Mouse (Mus musculus) mature B cell (primary cell): ENCODE results near the gene Ell.

ENCODE experiments used
- in situ Hi-C: fragments of 300-500 bp; cut with MboI; formaldehyde crosslinking; loops from 2 replicates; pipeline ENCODE4 v1.14.3; 2019

Gene Ell

DNA sequence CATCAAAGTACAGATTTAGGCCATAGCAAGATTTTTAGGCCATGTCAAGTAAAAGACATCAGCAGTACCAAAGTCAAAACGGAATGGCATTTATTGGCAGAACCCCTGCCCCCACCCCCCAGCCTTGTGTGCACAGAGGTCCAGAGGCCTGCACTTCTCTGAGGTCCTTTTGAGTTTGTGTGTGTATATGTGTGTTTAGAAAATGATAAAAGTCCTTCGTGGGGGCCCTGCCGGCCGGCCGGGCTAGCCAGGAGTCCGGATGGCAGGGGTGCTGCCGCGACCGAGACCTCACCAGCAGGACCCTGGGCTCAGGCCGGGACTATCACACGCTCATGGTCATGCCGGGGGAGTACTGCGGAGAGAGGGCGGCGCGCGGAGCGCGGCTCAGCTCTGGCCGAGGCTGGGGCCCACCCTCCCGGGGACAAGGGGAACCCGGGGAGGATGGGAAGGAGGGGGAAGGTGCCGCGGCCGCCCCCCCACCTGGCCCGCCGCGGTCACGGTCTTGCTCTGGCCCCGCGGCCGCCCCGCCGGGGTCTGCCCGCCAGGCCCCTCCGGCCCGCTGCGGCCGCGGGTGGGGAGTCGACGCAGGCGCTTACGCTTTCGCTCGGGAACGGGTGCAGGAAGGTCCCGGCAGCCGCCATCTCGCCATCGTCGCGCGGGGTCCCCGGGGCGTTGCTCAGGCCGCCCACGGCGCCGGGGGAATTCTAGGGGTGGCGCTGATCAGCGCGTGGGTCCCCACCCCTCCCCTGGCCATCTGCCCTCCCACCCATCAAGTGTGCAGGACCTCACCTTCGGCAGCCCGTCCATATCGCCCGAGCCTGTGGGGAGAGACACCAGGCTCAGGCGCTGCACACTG lies 58.4 kb downstream of the Ell start:
- in situ Hi-C loops, result no loop called here

DNA sequence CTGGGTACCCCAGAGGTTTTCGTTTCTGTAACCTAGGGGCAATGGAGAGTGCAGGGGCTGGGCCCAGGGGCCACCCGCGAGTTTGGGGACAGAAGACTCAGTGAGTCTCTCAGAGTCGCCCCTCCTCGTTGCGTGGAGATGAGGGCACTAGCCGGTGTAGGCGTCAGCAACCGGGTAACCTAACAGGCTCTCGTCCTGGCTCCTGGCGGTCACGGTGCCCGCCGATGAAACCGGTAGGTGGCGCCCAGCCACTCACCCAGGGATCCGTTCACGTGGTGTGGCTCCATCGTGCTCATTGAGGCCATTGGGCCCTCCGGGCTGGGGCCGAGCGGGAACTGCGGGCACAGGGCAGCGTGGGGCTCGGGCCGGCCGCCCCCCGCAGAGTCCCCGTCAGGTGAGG lies 59.0 kb downstream of the Ell start:
- in situ Hi-C loops, result no loop called here

DNA sequence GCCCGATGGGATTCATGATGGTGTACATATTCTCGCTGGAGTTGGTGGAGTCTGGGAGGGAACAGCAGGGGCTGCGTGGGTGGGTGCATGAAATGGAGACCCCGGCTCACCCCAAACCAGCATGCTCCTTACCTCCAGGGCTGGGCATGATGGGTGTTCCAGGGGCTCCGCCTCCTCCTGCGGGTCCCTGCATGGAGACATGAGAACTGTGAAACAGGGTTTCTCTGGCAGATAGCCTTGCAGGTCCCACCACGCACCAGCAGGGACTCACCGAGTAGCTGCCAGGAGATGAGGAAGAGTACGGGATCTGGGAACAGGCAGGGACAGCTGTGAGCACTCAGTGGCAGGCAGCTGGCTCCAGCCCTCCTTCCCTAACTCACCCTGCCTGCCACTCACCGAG lies 59.5 kb downstream of the Ell start:
- in situ Hi-C loops, result no loop called here

DNA sequence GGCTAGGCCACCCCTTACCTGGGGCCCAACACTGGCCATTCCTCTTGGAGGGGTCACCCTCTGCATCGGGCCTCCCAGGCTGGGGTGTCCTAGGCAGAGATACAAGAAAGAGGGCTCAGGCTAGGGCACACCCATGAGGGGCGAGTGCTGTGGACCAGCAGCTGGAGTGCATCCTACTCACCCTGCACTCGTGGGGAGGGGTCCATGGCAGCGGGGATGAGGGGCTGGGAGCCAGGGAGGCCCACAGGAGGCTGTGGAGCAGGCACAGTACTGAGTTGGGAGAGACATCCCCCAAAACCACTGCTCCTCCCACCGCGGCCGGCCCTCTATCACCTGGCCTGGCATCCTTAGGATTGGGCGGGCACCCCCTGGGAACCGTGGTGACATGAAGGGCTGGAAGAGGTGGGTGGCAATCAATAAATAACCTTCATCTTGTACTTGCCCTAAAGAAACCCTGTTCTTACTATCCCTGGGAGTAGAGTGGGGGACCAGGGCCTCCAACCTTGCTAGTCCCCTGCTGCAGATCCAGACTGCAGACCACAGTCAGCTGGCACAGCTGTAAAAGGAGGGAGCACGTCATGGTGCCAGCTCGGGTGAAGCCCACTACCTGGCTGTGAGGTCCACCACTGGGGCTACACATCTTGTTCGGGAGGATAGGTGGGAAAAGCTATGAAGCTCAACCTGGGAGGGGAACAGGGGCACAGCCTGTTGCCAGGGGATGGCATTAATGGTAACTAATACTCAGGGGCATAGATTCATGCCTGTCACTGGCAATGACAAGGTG lies 60.4 kb downstream of the Ell start:
- in situ Hi-C loops, result no loop called here

DNA sequence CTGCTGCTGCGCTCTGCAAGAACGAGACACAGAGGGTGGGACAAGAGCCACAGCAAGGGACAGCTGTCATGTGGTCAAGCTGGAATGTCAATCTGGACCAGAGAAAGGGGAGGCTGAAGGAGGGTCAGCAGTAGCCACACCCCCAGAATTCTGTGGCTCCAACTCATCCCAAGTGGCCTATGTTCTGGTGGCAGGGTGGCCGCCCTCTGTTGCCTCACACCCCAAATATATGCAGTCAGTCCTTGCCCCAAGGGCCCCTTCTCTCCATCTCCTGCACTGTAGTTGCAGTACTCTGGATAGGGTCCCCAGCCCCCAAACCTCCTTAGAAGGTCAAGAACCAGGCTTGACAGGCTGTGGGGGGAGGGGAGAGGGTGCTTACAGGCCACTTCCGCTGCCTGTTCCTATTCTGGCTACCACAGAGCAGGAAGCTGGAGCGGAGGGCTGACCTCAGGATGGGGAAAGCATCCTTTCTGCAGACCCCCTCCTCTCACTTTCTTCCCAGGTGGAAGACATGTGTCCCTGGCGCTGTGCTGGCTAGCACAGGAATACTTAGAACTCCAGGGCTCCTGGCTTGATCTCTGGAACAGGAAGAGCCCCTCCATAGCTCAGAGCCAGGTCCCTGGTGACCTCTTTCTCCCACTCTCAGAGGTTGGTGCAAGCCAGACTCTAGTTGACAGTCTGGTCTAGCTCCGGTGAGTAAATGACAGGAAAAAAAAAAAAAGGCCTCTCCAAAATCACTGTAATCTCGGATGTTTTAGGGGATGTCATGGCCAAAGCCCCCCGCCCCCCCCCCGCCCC lies 61.4 kb downstream of the Ell start:
- in situ Hi-C loops, result no loop called here

DNA sequence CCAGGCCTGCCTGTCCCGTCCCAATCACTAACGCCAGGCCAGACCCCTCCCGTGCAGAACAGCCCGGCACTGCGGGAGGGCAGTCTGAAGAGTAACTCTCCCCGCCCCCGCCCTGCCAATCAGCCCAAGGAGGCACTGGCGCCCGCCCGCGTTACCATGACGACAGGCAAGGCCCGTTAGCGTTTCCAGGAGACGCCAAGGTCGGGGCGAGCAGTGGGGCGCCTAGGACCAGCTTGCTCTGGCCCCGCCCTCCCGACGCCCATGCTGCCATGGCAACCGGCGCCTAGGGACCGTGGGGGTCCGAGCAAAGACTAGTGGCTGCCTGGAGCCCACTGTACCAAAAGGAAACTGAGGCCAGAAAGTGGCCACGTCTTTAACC lies 62.0 kb downstream of the Ell start:
- in situ Hi-C loops, result no loop called here

DNA sequence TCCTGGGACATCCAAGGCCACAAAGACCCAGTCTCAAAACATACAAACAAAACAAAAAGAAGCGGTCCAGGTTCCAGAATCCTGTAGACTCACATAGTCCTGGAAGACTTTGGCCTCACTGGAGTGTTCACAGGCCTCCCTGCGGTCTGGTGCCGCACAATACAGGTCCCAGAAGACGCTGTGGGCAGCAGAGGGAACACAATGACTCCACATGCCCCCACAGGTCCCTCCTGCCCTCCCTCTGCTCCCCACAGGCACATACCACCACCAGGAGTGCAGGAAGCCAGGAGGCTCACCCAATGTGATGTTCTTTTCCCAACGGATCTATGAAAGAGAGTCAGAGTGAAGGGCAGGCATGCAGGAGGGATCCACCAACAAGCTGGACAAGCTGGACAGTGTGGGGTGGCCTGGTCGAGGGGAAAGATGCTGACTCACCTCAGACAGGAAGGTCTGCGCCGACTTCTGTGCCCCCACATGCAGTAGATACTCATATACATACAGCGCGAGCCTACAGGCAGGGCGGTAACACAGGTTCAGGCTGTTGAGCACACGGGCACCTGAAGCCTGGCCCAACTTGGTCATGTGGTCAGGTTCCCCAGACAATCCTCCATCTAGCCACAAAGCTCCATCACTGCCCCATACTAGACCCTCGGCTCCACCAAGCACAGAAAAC lies 63.0 kb downstream of the Ell start:
- in situ Hi-C loops, result no loop called here

DNA sequence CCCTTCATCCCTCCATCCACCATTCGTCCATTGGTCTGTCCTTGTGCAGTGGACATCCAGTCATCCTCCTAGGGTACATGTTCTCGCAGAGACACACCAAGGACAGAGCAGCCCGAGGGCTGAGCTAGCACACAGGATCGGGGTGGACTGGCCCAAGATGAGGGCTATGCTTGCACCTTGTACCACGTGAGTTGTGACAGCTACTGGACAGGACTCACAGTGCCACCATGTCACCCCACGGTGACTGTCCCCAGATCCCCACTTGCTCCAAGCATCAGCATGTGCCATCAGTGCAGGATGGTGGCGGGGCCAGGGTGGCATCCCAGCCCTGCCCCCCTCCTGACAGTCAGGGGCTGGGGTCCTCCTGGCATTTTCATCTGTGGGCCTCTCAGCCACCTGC lies 65.3 kb downstream of the Ell start:
- in situ Hi-C loops, result no loop called here

DNA sequence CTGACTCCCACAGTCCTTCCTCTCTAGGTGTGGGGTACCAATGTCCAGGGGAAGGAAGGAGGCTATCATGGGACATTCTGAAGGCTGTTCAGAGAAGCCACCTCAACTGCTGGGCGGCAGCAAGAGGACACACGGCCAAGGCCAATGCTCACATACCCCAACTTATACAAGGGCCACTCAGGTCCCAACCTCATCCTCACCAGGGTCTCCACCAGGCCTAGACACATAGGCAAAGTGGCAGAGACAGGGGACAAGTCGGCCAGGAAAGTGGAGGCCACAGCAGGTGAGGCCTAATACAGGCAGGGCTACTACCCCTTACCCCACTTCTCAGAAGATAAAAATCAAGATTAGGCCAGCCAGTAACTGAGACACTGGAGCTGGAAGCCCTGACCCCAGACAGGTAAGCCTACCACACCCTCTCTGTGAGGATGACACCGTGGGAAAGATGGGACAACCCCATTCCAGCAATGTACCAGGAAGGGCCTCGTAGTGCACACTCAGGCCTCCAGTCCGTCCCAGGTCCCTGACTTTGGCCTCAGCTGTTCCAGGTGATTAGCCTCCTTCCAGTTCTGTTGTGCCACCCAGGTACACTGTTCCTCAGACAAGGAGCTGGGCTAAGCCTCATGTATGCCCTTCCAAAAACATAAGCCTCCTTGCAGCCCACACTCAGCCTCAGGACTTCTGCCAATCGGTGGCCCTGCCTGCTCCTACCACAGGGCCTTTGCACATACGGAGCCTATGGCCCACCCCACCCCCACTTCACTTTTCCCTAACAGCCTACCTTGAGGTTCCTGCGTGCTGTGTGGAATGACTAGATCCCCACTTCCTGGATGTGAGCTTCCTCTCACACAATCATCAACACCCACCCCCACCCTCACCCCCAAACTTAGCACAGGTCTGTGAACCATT lies 66.9 kb downstream of the Ell start:
- in situ Hi-C loops, result no loop called here

DNA sequence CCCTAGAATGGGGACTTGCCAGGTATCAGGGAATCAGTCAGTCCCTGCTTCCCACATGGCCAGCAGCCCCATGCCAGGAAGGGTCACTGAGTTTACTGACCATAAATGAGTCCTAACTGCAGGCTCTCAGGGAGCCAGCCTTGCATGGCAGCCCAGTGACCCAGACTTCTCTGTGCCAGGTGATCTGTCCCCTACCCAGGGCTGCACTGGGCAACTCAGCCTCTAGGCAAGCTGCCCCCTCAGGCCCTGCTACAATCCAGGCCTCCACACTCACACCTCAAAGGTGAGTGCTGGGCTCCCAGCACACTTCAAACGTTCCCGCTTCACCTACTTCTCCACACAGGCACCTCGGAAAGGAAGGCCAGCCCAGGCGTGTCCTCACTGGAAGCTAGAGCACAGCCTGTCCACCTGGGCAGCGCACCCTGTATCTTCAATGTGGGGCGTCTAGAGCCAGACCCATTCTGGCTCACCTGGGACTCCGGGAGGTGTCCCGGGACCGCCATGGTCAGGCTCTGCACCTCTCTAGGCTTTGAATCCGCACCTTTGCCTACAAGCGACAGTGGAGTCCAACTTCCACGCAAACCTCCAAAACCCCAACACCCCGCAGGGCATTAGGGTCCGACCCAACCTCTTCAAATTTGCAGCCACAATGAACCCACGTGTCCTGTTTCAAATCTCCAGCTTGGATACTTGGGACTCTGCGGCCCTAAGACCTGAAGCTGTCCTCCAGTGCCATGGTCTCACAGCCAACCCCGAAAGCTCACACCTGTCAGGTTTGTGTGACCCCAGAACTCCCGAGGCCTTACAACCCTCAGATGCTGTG lies 67.7 kb downstream of the Ell start:
- in situ Hi-C loops, result no loop called here

DNA sequence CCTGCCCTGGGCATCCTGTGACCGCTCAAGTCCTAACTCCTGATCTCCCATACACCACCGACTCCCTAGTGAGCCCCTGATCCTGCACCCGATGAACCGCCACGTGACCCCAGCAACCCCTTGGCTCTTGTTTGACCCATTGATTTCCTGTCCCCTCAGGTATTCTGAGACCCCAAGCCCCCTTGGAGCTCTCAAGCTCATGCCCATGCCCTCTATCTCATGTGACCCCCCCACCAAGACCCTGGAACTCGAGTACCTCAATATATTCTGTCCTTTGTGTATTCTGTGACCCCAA lies 68.3 kb downstream of the Ell start:
- in situ Hi-C loops, result no loop called here

DNA sequence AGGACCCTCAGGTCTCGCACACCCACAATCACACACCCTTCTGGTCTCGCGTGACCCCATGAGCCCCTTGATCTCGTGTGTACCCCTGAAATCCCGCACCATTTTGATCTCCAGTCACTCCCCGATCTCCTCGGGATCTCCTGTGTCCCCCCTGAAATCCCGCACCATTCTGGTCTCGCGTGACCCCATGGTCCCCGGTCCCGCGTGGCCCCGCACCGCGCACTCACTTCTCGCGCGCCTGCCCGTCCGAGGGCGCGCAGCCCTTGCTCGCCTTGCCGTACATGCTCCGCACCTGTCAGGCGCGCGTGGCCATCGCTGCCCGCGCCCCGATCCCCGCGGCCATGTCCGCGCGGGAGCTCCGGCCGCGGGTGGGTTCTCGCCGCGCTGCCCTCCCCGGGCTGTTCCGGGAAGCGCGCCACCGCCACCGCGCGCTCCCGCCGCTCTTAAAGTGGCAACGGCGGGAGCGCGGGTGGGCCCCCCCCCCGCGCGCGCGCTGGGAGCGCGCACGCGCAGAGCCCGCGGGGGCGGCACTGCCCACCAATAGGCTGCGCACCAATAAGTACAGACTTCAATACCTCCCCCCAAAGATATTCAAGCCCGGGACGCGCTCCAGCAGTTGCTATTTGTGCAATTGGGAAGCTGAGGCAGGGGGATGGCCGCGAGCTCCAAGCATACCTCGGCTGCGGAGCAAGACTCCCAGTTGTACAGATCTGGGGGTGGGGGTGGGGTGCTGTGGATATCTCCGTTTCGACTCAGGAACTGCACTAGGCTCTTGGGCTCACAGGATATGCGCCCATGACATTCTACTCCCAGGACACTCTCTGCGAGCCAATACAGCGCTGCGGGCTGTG lies 68.9 kb downstream of the Ell start:
- in situ Hi-C loops, result no loop called here

DNA sequence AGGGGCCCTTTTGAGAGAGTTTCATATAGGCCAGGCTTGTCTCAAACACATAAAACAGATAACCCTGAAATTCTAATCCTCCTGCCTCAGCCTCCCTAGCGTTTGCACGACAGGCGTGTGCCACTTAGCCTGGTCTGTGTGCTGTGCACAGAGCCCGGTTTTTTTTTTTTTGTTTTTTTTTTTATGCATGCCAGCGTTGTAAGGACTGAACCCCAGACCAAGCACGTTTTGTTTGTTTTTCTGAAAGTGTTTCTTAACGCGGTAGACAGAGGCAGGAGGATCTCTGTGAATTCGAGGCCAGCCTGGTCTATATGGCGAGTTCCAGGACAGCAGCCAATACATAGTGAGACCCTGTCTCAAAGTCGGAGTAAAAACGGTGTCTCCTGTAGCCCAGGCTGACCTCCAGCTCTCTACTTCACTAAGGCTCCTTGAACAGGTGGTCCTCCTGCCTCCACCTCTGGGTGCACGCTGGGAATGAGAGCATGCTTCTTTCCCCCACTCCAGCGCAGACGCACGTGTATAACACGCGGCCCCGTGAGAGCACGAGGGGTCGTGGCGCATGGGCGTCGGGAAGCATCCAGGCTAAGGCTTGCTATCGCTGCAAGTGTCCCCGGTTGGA lies 69.6 kb downstream of the Ell start, which contains the start of gene Ssbp4:
TSS of gene Ssbp4 (minus strand) at position 124 of the 619 bp plus-strand sequence.
- in situ Hi-C loops, result no loop called here

DNA sequence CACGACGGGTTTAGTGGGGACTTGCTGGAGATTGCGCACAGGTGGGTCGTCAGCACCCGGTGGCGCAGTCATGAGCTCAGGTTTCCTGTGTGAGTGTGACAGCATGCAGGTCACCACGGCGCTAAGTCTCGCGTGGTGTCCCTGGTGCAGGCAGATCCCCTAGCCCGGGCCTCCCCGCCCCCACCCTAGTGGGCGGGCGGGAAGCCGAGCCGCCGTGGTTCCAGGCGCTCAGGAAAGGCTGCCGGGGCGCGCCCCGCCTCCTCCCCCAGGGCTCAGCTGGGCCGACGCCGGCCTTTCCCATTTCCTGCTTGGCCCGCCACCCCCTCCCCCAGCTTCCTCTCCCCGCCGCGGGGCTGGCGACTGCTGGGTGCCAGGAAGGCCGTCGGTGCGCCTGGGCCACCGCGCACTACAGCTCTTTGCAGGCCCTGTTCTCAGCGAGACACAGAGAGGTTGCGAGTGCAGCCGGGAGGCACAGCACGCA lies 70.2 kb downstream of the Ell start:
- in situ Hi-C loops, result no loop called here

DNA sequence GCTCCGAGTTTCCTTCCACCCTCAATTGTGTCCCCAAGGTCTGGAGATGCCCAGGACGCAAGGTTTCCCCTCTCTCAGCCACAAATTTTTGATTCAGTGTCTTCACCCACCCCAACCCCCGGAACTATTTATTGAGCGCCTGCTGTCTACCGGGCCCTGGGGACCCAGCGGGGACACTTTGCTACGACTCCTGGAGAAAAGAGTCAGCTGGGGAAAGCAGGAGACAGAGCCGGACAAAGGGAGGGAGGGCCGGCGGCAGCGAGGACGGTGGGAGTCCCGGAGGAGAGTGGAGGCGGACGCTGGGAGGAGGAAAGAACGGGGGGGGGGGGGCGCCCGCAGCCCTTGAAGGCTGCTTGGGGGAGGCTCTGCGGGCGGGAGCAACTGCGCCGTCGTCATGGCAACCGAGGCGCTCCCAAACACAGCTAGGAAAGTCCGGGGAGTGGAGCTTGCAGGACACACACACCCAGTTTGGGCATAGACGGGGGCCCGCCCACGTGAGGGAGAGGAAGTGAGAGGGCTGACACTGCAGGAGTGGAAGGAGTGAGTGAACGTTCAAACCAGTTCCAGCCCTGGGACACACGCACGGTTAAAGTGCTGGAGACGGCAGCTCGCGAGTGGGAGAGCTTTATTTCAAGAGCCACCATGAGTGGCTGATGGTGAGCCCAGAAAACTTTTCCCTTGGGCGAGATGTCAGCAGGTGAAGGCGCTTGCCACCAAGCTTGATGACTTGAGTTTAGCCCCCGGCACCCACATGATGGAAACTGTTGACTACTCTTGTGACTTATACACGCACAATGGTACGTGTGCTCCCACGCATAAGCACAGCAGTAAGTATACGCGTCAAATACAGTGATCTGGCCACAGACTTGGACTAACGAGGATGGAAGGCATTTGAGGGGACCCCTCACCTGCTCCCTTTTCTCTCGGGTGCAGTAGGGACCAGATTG lies 70.9 kb downstream of the Ell start:
- in situ Hi-C loops, result no loop called here

DNA sequence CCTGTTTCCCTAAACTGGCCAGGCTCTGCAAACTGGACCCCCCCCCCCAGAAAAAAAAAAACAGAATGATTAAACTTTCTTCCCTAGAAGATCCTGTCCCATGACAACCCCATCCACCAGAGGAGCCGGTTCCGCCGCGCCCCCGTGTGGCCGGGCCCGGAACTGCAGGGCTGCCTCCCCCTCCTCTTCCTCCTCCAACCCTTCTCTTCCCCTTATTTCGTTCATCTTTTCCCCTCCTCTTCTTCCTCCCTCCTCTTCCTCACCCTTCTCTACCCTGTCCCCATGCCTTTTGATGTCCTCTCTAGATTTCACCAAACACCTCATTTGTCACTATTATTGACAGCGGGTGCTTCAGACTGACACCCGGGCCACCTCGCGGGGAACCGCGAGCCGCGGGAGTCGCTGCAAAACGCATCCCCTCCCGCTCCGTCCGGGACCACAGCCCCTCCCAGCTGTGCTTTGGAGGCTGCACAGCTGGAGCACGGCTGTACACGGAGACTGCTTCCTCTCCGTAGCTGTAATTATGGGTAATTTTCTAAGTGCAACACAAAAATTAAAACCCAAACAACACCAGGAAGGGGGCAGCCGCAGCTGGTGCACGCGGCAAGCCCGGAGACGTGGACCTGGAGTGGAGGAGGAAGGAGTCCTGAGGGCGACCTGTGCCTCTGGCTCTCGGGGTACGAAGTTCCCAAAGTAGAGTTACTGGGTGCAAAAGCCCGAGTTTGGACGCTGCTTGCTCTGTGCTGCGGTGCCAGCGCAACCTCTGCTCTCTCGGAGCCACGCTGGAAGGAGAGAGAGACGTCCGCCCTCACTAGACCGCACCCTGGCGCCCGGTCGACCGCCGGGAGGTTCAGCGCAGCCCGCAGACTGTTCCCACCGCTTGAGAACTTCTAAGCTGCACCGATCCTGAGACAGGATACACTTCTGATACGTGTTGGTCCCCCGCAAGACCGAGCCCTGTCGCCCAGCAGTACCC lies 71.8 kb downstream of the Ell start:
- in situ Hi-C loops, result no loop called here
